Mouse (Mus musculus) myocyte (in vitro differentiated cells): Measurements from ENCODE around the gene Tox2.

Source experiments
- CEBPB ChIP-seq: IDR thresholded peaks from 2 replicates; pipeline ENCODE4 v1.6.1; 2011; ENCODE audit warnings: mild to moderate bottlenecking, moderate library complexity; ENCODE audit not compliant: poor library complexity, insufficient read depth, severe bottlenecking
- E2F4 ChIP-seq: IDR thresholded peaks from one replicate; pipeline ENCODE4 v1.6.1; 2011; ENCODE audit warnings: mild to moderate bottlenecking, control low read depth, moderate library complexity; ENCODE audit not compliant: insufficient read depth
- MAX ChIP-seq: IDR thresholded peaks from one replicate; pipeline ENCODE4 v1.6.1; 2011; ENCODE audit warnings: low read depth, mild to moderate bottlenecking, control low read depth
- MYOD1 ChIP-seq, 3 experiments: IDR thresholded peaks; one replicate each; pipeline ENCODE4 v1.6.1; 2011; ENCODE audit warnings: control low read depth in 2 of 3, low read depth in 2 of 3, mild to moderate bottlenecking in 2 of 3, moderate library complexity in 1 of 3; ENCODE audit not compliant: insufficient read length in 2 of 3, control insufficient read depth in 1 of 3
- MYOG ChIP-seq, 3 experiments: IDR thresholded peaks; one replicate each; pipeline ENCODE4 v1.6.1; 2011; ENCODE audit warnings: control low read depth in 2 of 3, low read depth in 2 of 3, mild to moderate bottlenecking in 2 of 3; ENCODE audit not compliant: insufficient read length in 2 of 3, control insufficient read depth in 1 of 3, insufficient read depth in 1 of 3
- POLR2A ChIP-seq: IDR thresholded peaks from one replicate; pipeline ENCODE4 v1.6.1; 2011; ENCODE audit warnings: low read depth, mild to moderate bottlenecking, control low read depth, moderate library complexity; ENCODE audit not compliant: insufficient read length
- POLR2AphosphoS2 ChIP-seq: IDR thresholded peaks from one replicate; pipeline ENCODE4 v1.6.1; 2011; ENCODE audit warnings: low read depth, control low read depth; ENCODE audit not compliant: insufficient read length
- SRF ChIP-seq: IDR thresholded peaks from one replicate; pipeline ENCODE4 v1.6.1; 2011; ENCODE audit warnings: low read depth; ENCODE audit not compliant: control insufficient read depth, insufficient read length
- TCF12 ChIP-seq: IDR thresholded peaks from one replicate; pipeline ENCODE4 v1.6.1; 2011; ENCODE audit warnings: mild to moderate bottlenecking, control low read depth; ENCODE audit not compliant: poor library complexity, insufficient read depth, severe bottlenecking
- TCF3 ChIP-seq: IDR thresholded peaks from one replicate; pipeline ENCODE4 v1.6.1; 2011; ENCODE audit warnings: low read depth, control low read depth; ENCODE audit not compliant: insufficient read length
- USF1 ChIP-seq: IDR thresholded peaks from one replicate; pipeline ENCODE4 v1.6.1; 2011; ENCODE audit warnings: low read depth, mild to moderate bottlenecking, control low read depth, moderate library complexity

DNA sequence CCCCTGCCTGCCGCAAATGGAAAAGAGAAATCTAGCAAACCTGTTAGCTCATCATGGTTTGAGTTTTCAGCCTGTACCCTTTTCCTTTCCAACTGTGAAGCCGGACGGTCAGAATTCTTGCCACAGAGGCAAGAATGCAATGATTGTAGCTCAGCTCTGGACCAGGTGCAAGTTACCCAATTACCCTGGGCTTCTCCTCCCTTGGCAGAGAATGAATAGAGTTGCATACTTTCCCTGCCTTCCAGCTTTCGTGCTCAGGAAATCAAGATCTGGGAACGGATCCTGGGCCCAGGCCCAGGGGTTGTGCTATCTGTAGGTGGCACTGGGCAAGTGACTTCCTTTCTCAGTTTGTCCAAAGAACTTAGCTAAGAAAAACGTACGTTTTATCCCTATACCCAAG lies 28.9 kb upstream of the Tox2 start:
- TF ChIP-seq TCF12 (no peak), POLR2A (no peak), USF1 (no peak), TCF3 (no peak), E2F4 (no peak), CEBPB (no peak), POLR2AphosphoS2 (no peak), MAX (no peak), SRF (no peak), MYOG (IDR thresholded peaks at IDR 0.05; ENCODE audit: control insufficient read depth in 1 of 3, insufficient read depth in 1 of 3, insufficient read length in 2 of 3, low read depth in 2 of 3) (no peak), MYOD1 (IDR thresholded peaks at IDR 0.05; ENCODE audit: control insufficient read depth in 1 of 3, insufficient read length in 2 of 3, low read depth in 2 of 3) (no peak)
